Mouse (Mus musculus) midbrain, embryonic 15.5 days (tissue): ENCODE measurements around the gene Aldh9a1. TPM values are rescaled to one million over a fixed set of nuclear protein-coding genes. Genes with fewer than 3 reads are reported as not detected.
A peak's percentile ranks its signal among the peaks of the same experiment; 100 is the strongest.

Experiments
- ATAC-seq: fragments of 200-750 bp; cut with Nextera tagmentation; replicated peaks from 2 replicates; pipeline ENCODE4 v1.8.0; 2017; ENCODE audit warnings: moderate TSS enrichment
- H3K27ac ChIP-seq: fragments of 300-500 bp; sonication (generic); 2 replicates; pipeline ENCODE4 v1.5.1; 2015; ENCODE audit warnings: mild to moderate bottlenecking, inconsistent platforms
- H3K27me3 ChIP-seq: fragments of 300-500 bp; sonication (generic); replicated peaks from 2 replicates; pipeline ENCODE4 v1.6.1; 2015; ENCODE audit warnings: inconsistent platforms
- H3K36me3 ChIP-seq: fragments of 300-500 bp; sonication (generic); replicated peaks from 2 replicates; pipeline ENCODE4 v1.6.1; 2015; ENCODE audit warnings: inconsistent platforms
- H3K4me1 ChIP-seq: fragments of 300-500 bp; sonication (generic); 2 replicates; pipeline ENCODE4 v1.6.1; 2015; ENCODE audit warnings: inconsistent platforms
- H3K4me2 ChIP-seq: fragments of 300-500 bp; sonication (generic); 2 replicates; pipeline ENCODE4 v1.6.1; 2015; ENCODE audit warnings: inconsistent platforms, mild to moderate bottlenecking, moderate library complexity
- H3K4me3 ChIP-seq: fragments of 300-500 bp; sonication (generic); 2 replicates; pipeline ENCODE4 v1.5.1; 2015; ENCODE audit warnings: mild to moderate bottlenecking, inconsistent platforms
- H3K9ac ChIP-seq: fragments of 300-500 bp; sonication (generic); 2 replicates; pipeline ENCODE4 v1.6.1; 2015; ENCODE audit warnings: mild to moderate bottlenecking, inconsistent platforms
- H3K9me3 ChIP-seq: fragments of 300-500 bp; sonication (generic); 2 replicates; pipeline ENCODE4 v1.6.1; 2016; ENCODE audit warnings: inconsistent platforms
- WGBS: fragments of 180-500 bp; shearing (Covaris S2); methylation state at CpG from one replicate; pipeline ENCODE4 v1.1.7; 2015; ENCODE audit warnings: mixed read lengths; 5-methylcytosine and 5-hydroxymethylcytosine counted together
- polyA plus RNA-seq: library from polyadenylated mRNA; unstranded; fragments of >200 nt; fragmentation: Nextera tagmentation; extraction: Ambion mirVana; gene quantifications from 2 replicates; pipeline ENCODE4 v1.2.1, GENCODE M21; 2015

The Aldh9a1 gene
- polyA plus RNA-seq, 1 experiment from 2014 or later: 33.4 TPM

DNA sequence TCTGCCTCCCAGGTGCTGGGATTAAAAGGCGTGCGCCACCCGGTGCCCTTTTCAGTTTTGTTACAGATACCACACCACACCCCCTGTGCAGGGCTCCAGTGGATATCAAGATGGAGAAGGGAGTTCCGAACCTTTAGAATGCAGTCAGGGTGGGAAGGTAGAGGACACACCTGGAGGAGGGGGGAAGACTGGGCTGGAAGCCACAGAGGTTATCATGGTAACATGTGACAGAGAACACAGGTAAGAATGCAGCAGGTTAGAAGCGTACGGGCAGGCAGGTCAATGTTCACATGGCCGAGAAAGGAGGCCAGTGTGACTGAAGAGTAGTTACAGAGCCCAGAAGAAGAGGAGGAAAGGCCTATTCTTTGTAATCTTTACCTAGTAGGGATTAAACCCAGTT, 39.8 kb downstream of the Aldh9a1 start:
- no peak overlapping the region for H3K4me3 ChIP-seq
- no peak overlapping the region for H3K4me2 ChIP-seq
- WGBS: 92% methylated on average over 7 of the region's 7 CpGs
- no peaks in the 10 kb centered on the region; the same call in 1 of the 2 replicates for H3K27me3 ChIP-seq
- H3K9ac ChIP-seq: no peak overlapping the region
- H3K9me3 ChIP-seq: no peaks in the 10 kb centered on the region
- H3K27ac ChIP-seq: no peak overlapping the region
- H3K36me3 ChIP-seq: no peaks in the 10 kb centered on the region
- H3K4me1 ChIP-seq: peaks cover 19% of the 10 kb centered on the region
- ATAC-seq: no peak

DNA sequence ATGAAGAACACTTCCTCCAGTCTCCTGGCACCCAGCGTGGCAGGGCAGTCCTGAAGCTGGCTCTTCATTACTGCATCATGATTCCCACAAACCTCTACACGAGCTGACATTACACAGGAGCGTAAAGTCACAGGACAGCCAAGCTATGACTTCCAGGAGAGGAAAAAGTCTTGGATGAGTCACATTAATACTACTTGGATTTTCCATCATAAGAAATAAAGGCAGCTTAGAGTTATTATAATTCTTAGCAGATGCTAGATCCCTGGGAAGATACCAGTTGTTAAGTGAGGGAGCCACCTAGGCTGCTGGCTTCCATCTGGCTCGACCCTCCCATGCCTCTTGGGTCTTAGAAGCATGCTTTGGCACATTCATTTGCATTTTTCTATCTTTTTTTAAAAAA, 40.6 kb downstream of the Aldh9a1 start:
- Histone ChIP-seq H3K9ac (no peak overlapping the region), H3K4me1 (peaks cover 19% of the 10 kb centered on the region), H3K4me3 (no peak overlapping the region), H3K9me3 (no peaks in the 10 kb centered on the region), H3K4me2 (no peak overlapping the region), H3K27me3 (peaks cover 4% of the 10 kb centered on the region; the same call in 1 of the 2 replicates), H3K36me3 (no peaks in the 10 kb centered on the region), H3K27ac (no peak overlapping the region)
- 74% methylated on average over 4 of the region's 4 CpGs for WGBS
- ATAC-seq: no peak

DNA sequence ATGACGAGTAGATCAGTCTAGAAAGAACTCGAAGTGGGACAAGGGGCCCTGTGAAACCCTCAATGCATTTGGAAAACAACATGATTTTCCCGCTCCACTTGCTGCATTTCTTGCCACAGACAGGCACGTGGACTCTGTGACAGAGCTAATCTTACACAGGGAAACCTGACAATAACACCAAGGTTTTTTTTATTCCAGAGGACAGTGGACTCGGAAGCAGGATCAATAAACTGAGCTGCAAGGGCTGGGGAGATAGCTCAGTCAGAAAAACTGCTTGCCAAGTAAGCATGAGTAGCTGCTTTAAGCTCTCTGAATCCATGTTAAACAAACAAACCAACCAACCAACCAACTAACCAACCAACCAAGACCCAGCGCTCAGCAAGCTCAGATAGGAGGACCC, 41.5 kb downstream of the Aldh9a1 start:
- Histone ChIP-seq H3K4me2 (no peak overlapping the region), H3K4me1 (peaks cover 19% of the 10 kb centered on the region), H3K36me3 (no peaks in the 10 kb centered on the region), H3K27ac (no peak overlapping the region), H3K9ac (no peak overlapping the region), H3K9me3 (no peaks in the 10 kb centered on the region), H3K4me3 (no peak overlapping the region), H3K27me3 (peaks cover 9% of the 10 kb centered on the region; the same call in 1 of the 2 replicates)
- ATAC-seq: no peak
- WGBS: 78% methylated on average over 6 of the region's 6 CpGs

DNA sequence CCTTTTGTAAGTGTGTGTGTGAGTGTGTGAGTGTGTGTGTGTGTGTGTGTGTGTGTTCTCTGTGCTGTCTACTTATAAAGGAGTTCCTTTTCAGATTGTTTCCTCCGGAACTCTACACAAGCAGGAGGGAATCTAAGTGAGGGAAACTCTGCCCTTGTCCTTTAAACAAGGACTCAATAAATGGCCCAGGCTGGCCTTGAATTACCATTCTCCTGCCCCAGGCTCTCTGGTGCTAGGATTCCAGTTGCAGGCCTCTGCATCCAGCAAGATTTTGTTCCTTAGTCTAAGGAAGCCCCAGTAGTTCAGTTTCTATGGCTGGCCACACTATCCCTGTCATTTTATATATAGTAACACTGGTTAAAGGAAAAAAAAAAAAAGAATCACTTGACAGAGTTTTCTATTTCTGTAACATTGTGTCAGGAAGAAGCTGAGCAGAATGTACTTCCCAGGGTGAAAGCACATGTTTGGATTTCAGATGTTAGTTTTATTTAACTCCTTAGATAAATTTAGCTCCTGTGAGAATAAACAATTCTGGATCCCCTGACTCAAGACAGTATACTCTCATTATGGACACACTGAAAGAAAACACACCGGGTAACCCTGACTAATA, 42.3 kb downstream of the Aldh9a1 start:
- H3K9ac ChIP-seq: peak overlapping the region; percentile 63
- H3K9me3 ChIP-seq: no peaks in the 10 kb centered on the region
- peak overlapping the region; percentile 88 for H3K4me3 ChIP-seq
- no peaks in the 10 kb centered on the region for H3K36me3 ChIP-seq
- ATAC-seq: no peak
- 62% methylated on average over 2 of the region's 2 CpGs for WGBS
- no peak overlapping the region for H3K27ac ChIP-seq
- peaks cover 19% of the 10 kb centered on the region for H3K4me1 ChIP-seq
- H3K27me3 ChIP-seq: peaks cover 9% of the 10 kb centered on the region; the same call in 1 of the 2 replicates
- peak overlapping the region; percentile 83 for H3K4me2 ChIP-seq

DNA sequence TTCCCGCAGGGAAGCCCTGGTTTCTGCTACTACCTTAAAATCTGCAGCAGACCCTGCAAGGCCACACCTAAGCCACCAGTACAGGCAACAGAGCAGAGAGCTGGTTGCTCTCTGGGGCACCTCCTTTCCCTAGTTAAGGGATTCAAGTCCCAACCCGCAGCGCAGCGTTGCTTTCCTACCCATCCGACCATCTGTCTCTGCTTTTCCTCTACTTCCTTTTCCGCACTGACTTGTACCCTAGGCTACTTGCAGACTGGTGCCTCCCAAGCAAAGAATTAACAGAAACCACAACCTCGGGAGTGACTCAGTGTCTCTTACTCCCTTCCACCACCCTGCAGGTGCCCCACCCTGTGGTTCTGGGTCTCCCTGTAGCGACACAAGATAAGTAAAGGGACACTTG, 42.9 kb downstream of the Aldh9a1 start:
- Histone ChIP-seq H3K9me3 (no peaks in the 10 kb centered on the region), H3K36me3 (no peaks in the 10 kb centered on the region), H3K4me2 (peak overlapping the region; percentile 83), H3K4me1 (peaks cover 19% of the 10 kb centered on the region), H3K9ac (peak overlapping the region; percentile 63), H3K27me3 (peaks cover 9% of the 10 kb centered on the region; the same call in 1 of the 2 replicates), H3K27ac (peak overlapping the region; percentile 15; the same call in 1 of the 2 replicates), H3K4me3 (peak overlapping the region; percentile 88)
- WGBS: 16% methylated on average over 8 of the region's 8 CpGs
- ATAC-seq: no peak

DNA sequence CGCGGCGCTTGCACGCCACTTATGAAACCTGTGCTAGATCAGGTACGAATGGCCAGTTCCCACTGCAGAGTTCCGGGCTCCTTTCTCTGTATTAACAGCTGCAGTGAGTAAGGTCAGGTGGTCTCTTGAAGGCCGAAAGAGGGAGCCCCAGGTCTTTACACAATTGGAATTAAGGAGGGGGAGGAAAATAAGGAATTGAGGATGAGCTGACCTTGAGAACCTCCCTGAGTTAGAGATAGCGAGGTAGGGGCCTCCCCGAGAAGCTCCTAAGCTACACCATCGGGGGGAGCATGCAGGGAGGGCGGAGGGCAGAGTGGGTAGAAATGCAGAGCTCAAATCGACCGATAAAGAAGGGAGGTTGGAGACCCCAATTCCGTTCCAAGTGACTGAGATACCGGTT, 43.5 kb downstream of the Aldh9a1 start:
- under 1% methylated on average over 15 of the region's 15 CpGs for WGBS
- peaks cover 9% of the 10 kb centered on the region; the same call in 1 of the 2 replicates for H3K27me3 ChIP-seq
- peaks cover 19% of the 10 kb centered on the region for H3K4me1 ChIP-seq
- peak overlapping the region; percentile 88 for H3K4me3 ChIP-seq
- no peaks in the 10 kb centered on the region for H3K9me3 ChIP-seq
- peak overlapping the region; percentile 83 for H3K4me2 ChIP-seq
- H3K27ac ChIP-seq: peak overlapping the region; percentile 87
- H3K36me3 ChIP-seq: no peaks in the 10 kb centered on the region
- ATAC-seq: peak; percentile 79
- H3K9ac ChIP-seq: peak overlapping the region; percentile 63

DNA sequence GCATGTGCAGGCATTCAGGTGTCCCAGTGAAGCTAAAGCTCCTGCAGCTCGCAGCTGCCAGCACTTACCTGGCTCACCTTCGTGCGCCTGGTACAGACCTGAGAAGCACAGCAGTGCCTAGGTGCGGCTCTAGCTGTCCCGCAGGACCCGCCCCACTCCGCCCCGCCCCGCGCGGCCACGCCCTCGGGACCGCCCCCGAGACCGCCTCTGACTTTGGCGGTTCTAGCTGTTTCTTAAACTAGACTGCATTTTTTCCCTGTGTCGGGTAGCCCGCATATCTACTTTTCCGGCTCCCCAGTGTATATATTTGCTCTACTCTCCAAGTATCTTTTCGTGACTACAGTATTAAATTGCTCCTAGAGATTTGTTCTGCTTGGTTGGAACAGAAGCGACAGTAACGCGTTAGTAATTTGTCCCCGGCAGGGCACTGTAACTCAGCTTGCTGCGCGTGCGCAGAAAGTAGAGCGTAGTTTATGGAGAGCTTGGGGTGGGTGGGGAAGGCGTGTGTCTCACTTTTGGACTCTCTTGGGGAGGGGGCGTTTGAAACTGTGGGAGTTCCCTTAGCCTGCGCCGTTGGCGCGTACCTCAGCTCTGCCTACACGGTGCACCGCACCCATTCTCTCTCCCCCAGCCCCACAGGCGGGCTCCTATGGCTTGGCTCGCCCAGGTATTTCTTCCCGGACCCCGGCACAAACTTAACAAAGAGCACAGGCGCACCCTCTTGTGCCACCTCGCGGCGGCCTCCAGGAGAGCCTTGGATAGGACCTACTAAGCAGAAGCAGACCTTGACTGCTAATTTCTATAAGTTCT, 44.1 kb downstream of the Aldh9a1 start, which contains the start of gene Mgst3:
Mgst3 (minus strand) TSS at position 159 of the 810 bp plus-strand sequence.
- peak within 1 kb of the TSS; percentile 83 for H3K4me2 ChIP-seq
- peak within 1 kb of the TSS; percentile 63 for H3K9ac ChIP-seq
- peak; percentile 96 for ATAC-seq
- peak within 1 kb of the TSS; percentile 88 for H3K4me3 ChIP-seq
- H3K27ac ChIP-seq: peak within 1 kb of the TSS; percentile 87
- WGBS: under 1% methylated on average over 45 of the region's 45 CpGs
- no peaks in the 10 kb centered on the region for H3K36me3 ChIP-seq
- no peaks in the 10 kb centered on the region for H3K9me3 ChIP-seq
- H3K27me3 ChIP-seq: peaks cover 9% of the 10 kb centered on the region; the same call in 1 of the 2 replicates
- peaks cover 19% of the 10 kb centered on the region for H3K4me1 ChIP-seq

DNA sequence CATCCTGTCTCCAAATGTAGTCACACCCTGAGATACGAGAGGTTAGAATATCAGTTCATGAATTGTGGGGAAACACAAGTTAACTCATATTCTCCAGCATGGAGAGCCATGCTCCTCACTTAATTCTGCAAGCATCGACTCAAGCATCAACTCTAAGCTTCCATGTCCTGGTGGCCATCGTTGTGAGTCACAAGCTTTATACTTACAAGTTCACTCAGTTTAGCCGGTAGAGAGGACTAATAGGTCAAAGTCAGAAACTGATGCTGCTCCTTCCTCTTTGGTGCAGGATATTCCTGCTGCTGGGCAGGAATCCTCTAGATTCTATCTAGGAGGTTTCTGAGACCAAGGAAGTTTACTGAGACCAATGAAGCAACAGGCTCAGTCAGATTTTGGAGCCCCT, 55.4 kb downstream of the Aldh9a1 start:
- H3K27me3 ChIP-seq: no peaks in the 10 kb centered on the region; the same call in 1 of the 2 replicates
- H3K9ac ChIP-seq: no peak overlapping the region
- H3K4me3 ChIP-seq: no peak overlapping the region
- no peaks in the 10 kb centered on the region for H3K9me3 ChIP-seq
- 85% methylated on average over 4 of the region's 4 CpGs for WGBS
- no peaks in the 10 kb centered on the region for H3K4me1 ChIP-seq
- H3K27ac ChIP-seq: no peak overlapping the region
- H3K4me2 ChIP-seq: no peak overlapping the region
- no peaks in the 10 kb centered on the region for H3K36me3 ChIP-seq
- no peak for ATAC-seq

DNA sequence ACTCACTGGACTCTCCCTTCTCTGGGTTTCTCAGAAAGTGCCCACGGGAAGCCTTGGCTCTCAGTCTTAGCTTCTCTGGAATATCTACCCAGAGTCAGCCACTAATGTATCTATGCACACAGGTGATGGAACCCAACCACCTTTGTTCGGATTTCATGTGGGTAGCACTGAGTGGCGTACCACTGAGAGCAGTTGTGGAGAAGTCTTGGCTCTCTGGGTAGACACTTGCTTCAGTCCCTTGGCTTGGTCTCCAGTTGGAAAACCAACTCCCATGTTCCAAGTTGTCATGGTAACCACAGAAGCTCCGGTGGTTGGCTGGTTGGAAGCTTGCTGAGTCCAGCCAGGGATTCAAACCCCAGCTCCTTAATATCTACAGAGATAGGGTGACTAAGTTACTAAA, 59.8 kb downstream of the Aldh9a1 start:
- Histone ChIP-seq H3K9ac (no peak overlapping the region), H3K9me3 (no peaks in the 10 kb centered on the region), H3K27me3 (no peaks in the 10 kb centered on the region; the same call in 1 of the 2 replicates), H3K27ac (no peak overlapping the region), H3K36me3 (no peaks in the 10 kb centered on the region), H3K4me3 (no peak overlapping the region), H3K4me2 (no peak overlapping the region), H3K4me1 (no peaks in the 10 kb centered on the region)
- ATAC-seq: no peak
- WGBS: 81% methylated on average over 4 of the region's 4 CpGs

DNA sequence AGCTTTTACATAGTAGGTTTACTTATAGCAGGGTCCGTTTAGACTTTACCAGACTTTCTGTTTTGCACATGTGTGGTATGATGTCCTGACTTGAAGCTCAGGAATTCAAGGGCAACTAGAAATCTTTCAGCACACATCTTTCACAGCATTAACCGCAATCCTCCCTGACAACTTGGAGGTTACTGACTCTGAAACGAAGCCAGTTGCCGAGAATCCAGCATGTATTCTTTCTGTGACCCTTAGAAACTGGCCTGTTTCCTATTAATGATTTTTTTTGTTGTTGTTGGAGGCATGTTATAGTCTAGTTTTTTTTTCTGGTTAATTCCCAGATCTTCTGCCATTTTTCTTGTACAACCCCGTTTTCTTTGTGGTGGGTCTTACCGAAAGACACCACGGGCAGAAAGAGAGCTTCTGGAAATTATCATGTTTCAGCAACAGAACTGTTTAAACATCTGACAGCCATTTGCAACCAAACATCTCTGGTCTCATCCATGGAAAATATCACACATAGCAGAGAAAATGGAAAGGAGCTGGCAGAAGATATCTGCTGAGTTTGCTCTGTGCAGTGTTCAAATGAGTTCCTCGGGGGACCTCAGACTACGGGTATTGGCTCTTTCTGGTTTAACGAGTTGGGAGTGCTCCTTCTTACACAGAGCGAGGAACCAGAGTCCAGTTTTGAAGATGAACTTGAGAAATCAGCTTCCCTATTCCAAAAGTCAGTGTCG, 62.4 kb downstream of the Aldh9a1 start:
- WGBS: 77% methylated on average over 12 of the region's 12 CpGs
- no peaks in the 10 kb centered on the region for H3K4me1 ChIP-seq
- no peak overlapping the region for H3K4me2 ChIP-seq
- no peak overlapping the region for H3K27ac ChIP-seq
- no peaks in the 10 kb centered on the region; the same call in 1 of the 2 replicates for H3K27me3 ChIP-seq
- no peaks in the 10 kb centered on the region for H3K36me3 ChIP-seq
- H3K4me3 ChIP-seq: no peak overlapping the region
- no peak overlapping the region for H3K9ac ChIP-seq
- H3K9me3 ChIP-seq: no peaks in the 10 kb centered on the region
- no peak for ATAC-seq

DNA sequence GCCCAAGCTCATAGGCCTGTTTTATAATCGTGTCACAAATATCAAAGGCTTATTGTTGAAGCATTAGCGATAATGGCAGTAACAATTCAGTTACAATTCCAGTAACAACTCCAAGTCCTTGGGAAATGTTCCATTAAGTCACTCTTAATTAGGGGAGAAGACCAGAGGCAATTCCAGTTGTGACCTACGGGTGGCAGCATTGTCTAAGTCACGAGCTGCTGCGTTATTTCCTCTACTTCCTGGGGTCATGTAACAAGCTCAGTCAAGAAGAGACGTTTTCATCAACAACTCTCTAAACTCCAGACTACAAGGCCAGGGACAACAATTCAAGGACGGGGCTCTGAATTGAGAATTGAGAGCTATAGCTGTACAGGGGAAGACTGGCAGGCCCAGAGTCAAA, 65.1 kb downstream of the Aldh9a1 start:
- Histone ChIP-seq H3K9me3 (no peaks in the 10 kb centered on the region), H3K27me3 (no peaks in the 10 kb centered on the region), H3K4me3 (no peak overlapping the region), H3K36me3 (no peaks in the 10 kb centered on the region), H3K4me2 (no peak overlapping the region), H3K9ac (no peak overlapping the region), H3K4me1 (no peaks in the 10 kb centered on the region), H3K27ac (no peak overlapping the region)
- WGBS: 3% methylated on average over 7 of the region's 7 CpGs
- peak; percentile 52; the same call in 1 of the 2 replicates for ATAC-seq
